Mouse (Mus musculus) neural tube, embryonic 14.5 days (tissue): ENCODE data around the gene Apln. TPM values are rescaled to one million over a fixed set of nuclear protein-coding genes. Genes with fewer than 3 reads are reported as not detected.

Experiments used
- ATAC-seq: fragments of 200-750 bp; cut with Nextera tagmentation; 2 replicates; pipeline ENCODE4 v1.8.0; 2017; ENCODE audit warnings: low read depth, mild to moderate bottlenecking, moderate TSS enrichment, moderate library complexity
- H3K27ac ChIP-seq: fragments of 300-500 bp; sonication (generic); 2 replicates; pipeline ENCODE4 v1.5.1; 2014; ENCODE audit warnings: low read depth, mild to moderate bottlenecking, control low read depth, low read length, moderate library complexity, mixed read lengths
- H3K27me3 ChIP-seq: fragments of 300-500 bp; sonication (generic); 2 replicates; pipeline ENCODE4 v1.6.1; 2014; ENCODE audit warnings: low read length; ENCODE audit not compliant: control insufficient read depth, insufficient read depth
- H3K36me3 ChIP-seq: fragments of 300-500 bp; sonication (generic); 2 replicates; pipeline ENCODE4 v1.6.1; 2014; ENCODE audit warnings: low read length, mixed read lengths; ENCODE audit not compliant: control insufficient read depth, insufficient read depth
- H3K4me1 ChIP-seq: fragments of 300-500 bp; sonication (generic); 2 replicates; pipeline ENCODE4 v1.6.1; 2014; ENCODE audit warnings: low read length; ENCODE audit not compliant: control insufficient read depth, insufficient read depth
- H3K4me2 ChIP-seq: fragments of 300-500 bp; sonication (generic); 2 replicates; pipeline ENCODE4 v1.6.1; 2014; ENCODE audit warnings: mild to moderate bottlenecking, low read depth, low read length, control low read depth
- H3K4me3 ChIP-seq: fragments of 300-500 bp; sonication (generic); 2 replicates; pipeline ENCODE4 v1.5.1; 2014; ENCODE audit warnings: low read depth, low read length, control low read depth, mixed read lengths
- H3K9ac ChIP-seq: fragments of 300-500 bp; sonication (generic); replicated peaks from 2 replicates; pipeline ENCODE4 v1.6.1; 2014; ENCODE audit warnings: low read depth, mild to moderate bottlenecking, control low read depth, low read length, mixed read lengths
- H3K9me3 ChIP-seq: fragments of 300-500 bp; sonication (generic); 2 replicates; pipeline ENCODE4 v1.6.1; 2016; ENCODE audit warnings: low read length; ENCODE audit not compliant: control insufficient read depth
- WGBS: fragments of 180-500 bp; shearing (Covaris S2); extraction: QIAGEN DNeasy Blood & Tissue Kit; methylation state at CpG from one replicate; pipeline ENCODE4 v1.1.7; 2014; 5-methylcytosine and 5-hydroxymethylcytosine counted together
- polyA plus RNA-seq: library from polyadenylated mRNA; unstranded; fragments of >200 nt; fragmentation: Nextera tagmentation; extraction: Ambion mirVana; gene quantifications from 2 replicates; pipeline ENCODE4 v1.2.1, GENCODE M21; 2014

Apln gene
- polyA plus RNA-seq, 1 experiment from 2014 or later: 0.98 TPM

GRCm38 (mm10) chrX:48031866-48032265 is 2.8 kb downstream of the Apln start:
- Histone ChIP-seq H3K27ac (no peak overlapping the region), H3K4me3 (no peak overlapping the region), H3K4me1 (no peaks in the 10 kb centered on the region), H3K27me3 (0 out of 2 replicates have a peak, but pooled peaks cover 2% of the 10 kb centered on the region), H3K36me3 (no peaks in the 10 kb centered on the region), H3K4me2 (no peak overlapping the region), H3K9me3 (no peaks in the 10 kb centered on the region), H3K9ac (no peak overlapping the region)
- 87% methylated on average over 5 of the region's 5 CpGs for WGBS
- ATAC-seq: no peak

GRCm38 (mm10) chrX:48030593-48030992 is 4.1 kb downstream of the Apln start:
- H3K4me2 ChIP-seq: no peak overlapping the region
- H3K27ac ChIP-seq: no peak overlapping the region
- H3K9ac ChIP-seq: no peak overlapping the region
- 62% methylated on average over 3 of the region's 3 CpGs for WGBS
- no peaks in the 10 kb centered on the region for H3K36me3 ChIP-seq
- H3K9me3 ChIP-seq: no peaks in the 10 kb centered on the region
- no peaks in the 10 kb centered on the region for H3K4me1 ChIP-seq
- 0 out of 2 replicates have a peak, but pooled peaks cover 2% of the 10 kb centered on the region for H3K27me3 ChIP-seq
- no peak overlapping the region for H3K4me3 ChIP-seq
- no peak for ATAC-seq

- Histone ChIP-seq H3K4me2 (no peak overlapping the region), H3K9me3 (no peaks in the 10 kb centered on the region), H3K4me3 (no peak overlapping the region), H3K4me1 (no peaks in the 10 kb centered on the region), H3K27ac (no peak overlapping the region), H3K9ac (no peak overlapping the region), H3K36me3 (no peaks in the 10 kb centered on the region), H3K27me3 (no peaks in the 10 kb centered on the region)
- 64% methylated on average over 1 of the region's 1 CpGs for WGBS
- no peak for ATAC-seq
Observed at GRCm38 (mm10) chrX:48022811-48023210, 11.8 kb downstream of the Apln start.

- Histone ChIP-seq H3K36me3 (no peaks in the 10 kb centered on the region), H3K4me1 (no peaks in the 10 kb centered on the region), H3K4me2 (no peak overlapping the region), H3K9me3 (no peaks in the 10 kb centered on the region), H3K27ac (no peak overlapping the region), H3K9ac (no peak overlapping the region), H3K27me3 (no peaks in the 10 kb centered on the region), H3K4me3 (no peak overlapping the region)
- WGBS: 12% methylated on average over 5 of the region's 5 CpGs
- ATAC-seq: no peak
Observed at GRCm38 (mm10) chrX:48019940-48020339, 14.7 kb downstream of the Apln start.

- Histone ChIP-seq H3K27me3 (no peaks in the 10 kb centered on the region), H3K4me1 (no peaks in the 10 kb centered on the region), H3K9me3 (no peaks in the 10 kb centered on the region), H3K4me2 (no peak overlapping the region), H3K9ac (no peak overlapping the region), H3K4me3 (no peak overlapping the region), H3K27ac (no peak overlapping the region), H3K36me3 (no peaks in the 10 kb centered on the region)
- ATAC-seq: no peak
- WGBS: 54% methylated on average over 15 of the region's 15 CpGs
Observed at GRCm38 (mm10) chrX:48019359-48019758, 15.3 kb downstream of the Apln start.

- peak; percentile 92 for ATAC-seq
- Histone ChIP-seq H3K36me3 (no peaks in the 10 kb centered on the region), H3K27ac (no peak overlapping the region), H3K9me3 (no peaks in the 10 kb centered on the region), H3K4me3 (no peak overlapping the region), H3K9ac (no peak overlapping the region), H3K27me3 (no peaks in the 10 kb centered on the region), H3K4me2 (no peak overlapping the region), H3K4me1 (no peaks in the 10 kb centered on the region)
- 40% methylated on average over 7 of the region's 7 CpGs for WGBS
Observed at GRCm38 (mm10) chrX:48016906-48017601, 17.6 kb downstream of the Apln start.

GRCm38 (mm10) chrX:48011656-48012055 is 23.0 kb downstream of the Apln start:
- Histone ChIP-seq H3K9me3 (no peaks in the 10 kb centered on the region), H3K4me3 (no peak overlapping the region), H3K4me1 (no peaks in the 10 kb centered on the region), H3K4me2 (no peak overlapping the region), H3K27ac (no peak overlapping the region), H3K27me3 (no peaks in the 10 kb centered on the region), H3K36me3 (no peaks in the 10 kb centered on the region), H3K9ac (no peak overlapping the region)
- 97% methylated on average over 3 of the region's 3 CpGs for WGBS
- no peak for ATAC-seq

- no peaks in the 10 kb centered on the region for H3K36me3 ChIP-seq
- H3K4me3 ChIP-seq: no peak overlapping the region
- whole genome bisulfite sequencing: 66% methylated on average over 8 of the region's 8 CpGs
- ATAC-seq: no peak
- no peak overlapping the region for H3K27ac ChIP-seq
- no peak overlapping the region for H3K4me2 ChIP-seq
- H3K9ac ChIP-seq: no peak overlapping the region
- no peaks in the 10 kb centered on the region for H3K9me3 ChIP-seq
- no peaks in the 10 kb centered on the region for H3K4me1 ChIP-seq
- H3K27me3 ChIP-seq: no peaks in the 10 kb centered on the region
Observed at GRCm38 (mm10) chrX:48006062-48006461, 28.6 kb downstream of the Apln start.

GRCm38 (mm10) chrX:48004786-48005185 is 29.9 kb downstream of the Apln start:
- Histone ChIP-seq H3K4me3 (no peak overlapping the region), H3K9ac (no peak overlapping the region), H3K9me3 (no peaks in the 10 kb centered on the region), H3K27me3 (no peaks in the 10 kb centered on the region), H3K36me3 (no peaks in the 10 kb centered on the region), H3K27ac (no peak overlapping the region), H3K4me1 (no peaks in the 10 kb centered on the region), H3K4me2 (no peak overlapping the region)
- 83% methylated on average over 1 of the region's 1 CpGs for WGBS
- ATAC-seq: no peak
